Mouse (Mus musculus) lung, postnatal 4 days (tissue): ENCODE results near the gene AW011738.

Experiments
- DNase-seq, 2 experiments: peaks; one replicate each; pipeline ENCODE4 v3.0.0; 2021

AW011738 gene

DNA sequence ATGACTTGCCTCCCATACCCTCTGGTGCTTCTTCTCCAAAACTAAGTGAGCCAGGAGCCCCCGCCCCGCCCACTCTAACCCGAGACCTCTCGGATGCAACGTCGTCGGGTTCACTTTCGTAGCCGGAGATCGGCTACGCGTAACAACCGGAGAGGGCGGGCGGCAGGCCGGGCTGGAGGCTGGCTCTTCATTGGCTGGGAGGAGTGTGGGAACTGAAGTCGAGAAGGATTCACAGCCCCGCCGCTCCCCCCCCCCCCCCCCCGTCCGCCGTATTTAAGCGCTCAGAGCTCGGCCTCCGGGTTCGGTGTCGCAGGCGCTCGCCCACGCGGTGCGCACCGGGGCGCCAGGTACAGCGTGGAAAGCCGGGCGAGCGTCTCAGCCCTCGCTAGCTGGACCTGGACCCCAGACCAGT, at the start of gene AW011738:
Gene AW011738, plus strand, starts transcription at position 304 of the 412 bp plus-strand sequence.
- DNase-seq = peak; percentile 73 to 83

DNA sequence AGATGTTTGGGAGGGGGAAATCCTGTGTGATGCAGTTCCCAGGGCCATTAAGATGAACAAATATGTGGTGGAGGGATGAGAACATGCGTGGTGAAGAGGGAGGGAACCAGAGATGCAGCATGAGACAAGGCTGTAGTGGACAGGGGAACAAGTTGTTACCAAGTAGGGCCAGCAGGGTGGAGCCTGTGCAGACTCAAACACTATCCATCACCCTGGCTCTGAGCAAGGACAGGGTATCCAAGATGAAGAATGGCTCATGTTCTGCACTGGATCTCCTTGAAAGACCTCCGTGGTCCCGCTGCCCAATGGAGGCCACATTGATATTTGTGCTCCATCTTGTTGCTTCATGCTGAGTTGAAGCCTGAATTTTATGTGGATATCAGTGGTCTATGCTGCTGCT, 48.3 kb upstream of the AW011738 start:
- DNase-seq = no peak

DNA sequence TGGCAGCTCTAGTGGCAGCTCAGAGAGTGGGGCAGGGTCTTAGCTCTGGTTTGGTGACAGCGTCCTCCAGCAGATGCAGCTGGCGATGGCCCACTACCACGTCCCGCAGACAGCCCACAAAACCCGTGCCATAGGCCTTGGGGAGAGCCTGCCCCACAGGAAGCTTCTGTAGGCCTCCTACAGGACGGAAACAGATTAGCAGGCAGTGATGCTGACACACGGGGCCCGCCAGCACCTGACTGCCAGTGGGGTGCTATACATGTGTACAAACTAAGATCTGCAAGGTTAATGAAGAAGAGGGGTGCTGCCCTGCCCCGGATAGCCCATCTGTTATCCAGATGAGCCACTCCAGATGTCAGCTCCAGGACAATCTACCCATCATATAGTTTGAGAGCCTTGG, 36.6 kb upstream of the AW011738 start:
- DNase-seq = no peak

DNA sequence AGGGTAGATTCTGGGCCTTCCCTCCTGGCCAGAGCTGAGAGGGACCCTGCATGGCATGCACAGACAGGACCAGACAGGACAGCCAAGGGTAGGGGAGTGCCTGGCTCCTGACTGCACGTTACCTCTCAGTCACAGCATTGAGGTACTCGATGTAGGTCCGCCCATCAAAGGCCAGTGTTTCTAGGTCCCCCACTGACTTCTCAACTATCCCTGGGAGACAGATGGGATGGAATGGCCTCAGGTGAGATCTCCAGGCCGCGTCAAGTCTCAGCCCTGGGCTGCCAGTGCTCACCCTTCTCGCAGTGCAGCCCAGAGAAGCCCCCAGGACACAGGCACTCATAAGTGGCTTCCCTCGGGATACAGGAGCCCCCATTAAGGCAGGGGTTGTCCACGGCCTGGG, 34.5 kb upstream of the AW011738 start:
- DNase-seq = no peak

DNA sequence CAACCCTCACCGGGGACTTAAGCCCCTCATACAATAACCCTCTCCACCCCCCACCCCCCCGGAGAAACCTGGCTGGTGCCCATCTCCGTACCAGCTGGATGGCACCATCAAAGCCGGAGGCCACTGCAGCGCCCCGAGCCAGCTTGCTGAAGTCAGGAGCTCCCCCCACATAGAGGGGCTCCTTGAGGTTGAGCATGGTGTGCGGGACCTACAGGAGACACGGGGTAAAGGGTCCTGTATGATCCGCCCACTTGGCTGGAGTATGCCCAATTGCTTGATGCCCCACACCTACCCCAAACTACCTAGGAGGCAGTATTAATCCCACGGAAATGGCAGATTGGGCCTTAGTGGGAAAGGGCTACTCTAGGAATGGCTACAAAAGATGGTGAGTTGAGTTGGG, 34.0 kb upstream of the AW011738 start:
- no peak for DNase-seq

DNA sequence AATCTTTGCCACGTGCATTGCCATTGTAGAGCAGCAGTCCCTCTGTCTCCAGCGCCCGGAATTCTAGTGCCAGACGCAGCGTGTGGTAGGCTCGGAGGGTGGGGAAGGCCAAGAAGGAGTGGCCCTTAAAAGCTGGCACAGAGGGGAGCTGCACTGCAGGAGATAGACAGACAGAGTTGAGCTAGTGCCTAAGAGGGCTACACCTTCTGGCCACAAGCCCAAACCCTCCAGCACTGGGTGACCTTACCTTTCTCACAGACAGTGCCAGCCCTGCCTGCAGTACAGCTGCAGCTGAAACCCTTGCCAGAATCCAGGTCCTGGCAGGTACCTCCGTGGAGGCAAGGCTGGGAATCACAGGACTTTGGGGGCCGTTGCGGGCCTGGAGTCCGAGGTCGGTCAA, 31.3 kb upstream of the AW011738 start:
- DNase-seq = no peak

DNA sequence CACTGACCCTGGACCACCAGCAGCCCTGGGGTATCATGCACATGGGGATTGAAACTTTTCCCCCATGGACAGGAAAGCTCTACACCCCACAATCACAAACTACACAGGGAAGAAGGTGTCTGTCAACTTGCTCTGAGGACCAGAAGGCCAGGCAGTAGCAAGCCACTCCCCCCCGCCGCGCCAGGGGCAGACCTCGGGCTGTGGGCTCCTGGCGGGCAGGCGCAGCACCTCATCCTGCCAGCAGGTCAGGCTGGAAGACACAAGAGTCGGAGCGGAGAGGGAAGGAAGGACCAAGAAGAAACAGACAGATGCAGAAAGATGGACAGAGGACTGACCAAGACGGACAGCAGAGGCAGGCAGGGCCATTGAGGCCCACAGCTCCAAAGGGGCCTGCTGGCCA, 25.5 kb upstream of the AW011738 start:
- no peak for DNase-seq

DNA sequence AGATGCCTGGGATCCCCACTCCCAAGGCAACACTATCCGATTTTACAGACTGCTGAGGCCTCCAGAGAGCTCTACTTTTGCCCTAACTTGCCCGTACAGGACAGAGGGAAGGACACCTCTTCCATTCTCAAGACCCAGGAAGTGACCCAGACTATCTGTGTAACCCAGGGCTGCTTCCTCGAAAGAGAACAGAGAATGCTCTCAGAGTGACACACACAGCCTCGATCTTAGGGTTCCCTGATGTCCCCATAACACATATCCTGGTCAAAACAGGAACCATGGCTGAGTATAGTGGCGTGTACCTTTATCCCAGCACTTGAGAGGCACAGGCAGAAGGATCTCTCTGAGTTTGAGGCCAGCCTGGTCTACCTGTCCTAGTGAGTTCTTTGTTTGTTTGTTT, 19.4 kb upstream of the AW011738 start:
- no peak for DNase-seq

DNA sequence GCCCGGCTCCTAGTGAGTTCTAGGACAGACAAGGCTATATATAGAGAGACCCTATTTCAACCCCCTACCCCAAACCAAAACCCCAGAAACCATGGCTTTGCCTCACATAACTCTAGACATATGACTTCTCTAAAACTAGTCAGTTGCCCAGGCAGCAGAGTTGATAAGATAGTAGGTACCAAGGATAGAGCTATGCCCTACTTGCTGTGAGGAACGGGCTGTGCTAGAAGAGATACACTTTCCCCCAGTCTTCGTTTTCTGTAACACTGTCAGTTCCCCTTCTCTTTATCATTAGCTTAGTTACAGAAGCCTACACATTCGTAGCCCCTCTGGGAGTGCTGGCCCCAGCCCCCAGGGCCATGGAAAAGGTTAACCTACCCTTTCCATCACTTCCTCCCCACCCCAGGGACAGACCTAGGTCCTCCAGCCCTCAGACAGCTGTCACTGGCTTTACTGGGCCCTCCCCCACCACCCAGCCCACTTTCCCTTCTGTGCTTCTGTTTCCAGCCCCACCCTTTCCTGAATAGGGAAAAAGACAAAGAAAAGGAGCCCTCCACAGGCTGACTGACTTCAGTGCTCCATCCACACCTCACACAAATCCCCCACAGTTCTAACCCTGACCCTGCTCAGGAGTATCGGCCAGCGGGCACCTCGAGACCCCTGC, 18.7 kb upstream of the AW011738 start:
- DNase-seq = peak; percentile 36 to 47

DNA sequence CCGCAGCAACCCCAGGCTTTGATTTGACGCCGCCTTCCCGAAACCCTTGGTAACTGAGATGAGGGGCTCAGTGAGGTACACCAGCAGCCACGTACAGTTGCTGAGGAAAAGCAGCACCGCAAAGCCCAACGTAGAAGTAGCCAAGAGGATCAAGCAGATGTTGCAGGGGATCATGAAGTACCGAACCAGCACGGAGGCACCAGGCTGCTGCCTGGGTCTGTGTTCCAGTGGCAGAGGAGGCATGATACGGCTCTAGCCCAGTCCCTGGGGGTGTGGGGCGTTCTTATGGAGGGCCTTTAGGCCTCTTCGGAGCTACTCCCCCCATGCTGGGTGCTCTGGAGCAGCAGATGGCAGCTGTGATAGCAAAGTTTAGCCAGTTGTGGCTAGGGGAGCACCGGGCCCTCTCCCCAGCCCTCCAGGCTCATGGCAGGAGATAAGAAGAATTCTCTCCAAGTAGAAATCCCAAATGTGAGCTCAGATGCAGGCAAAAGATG, 17.6 kb upstream of the AW011738 start:
- DNase-seq = no peak

DNA sequence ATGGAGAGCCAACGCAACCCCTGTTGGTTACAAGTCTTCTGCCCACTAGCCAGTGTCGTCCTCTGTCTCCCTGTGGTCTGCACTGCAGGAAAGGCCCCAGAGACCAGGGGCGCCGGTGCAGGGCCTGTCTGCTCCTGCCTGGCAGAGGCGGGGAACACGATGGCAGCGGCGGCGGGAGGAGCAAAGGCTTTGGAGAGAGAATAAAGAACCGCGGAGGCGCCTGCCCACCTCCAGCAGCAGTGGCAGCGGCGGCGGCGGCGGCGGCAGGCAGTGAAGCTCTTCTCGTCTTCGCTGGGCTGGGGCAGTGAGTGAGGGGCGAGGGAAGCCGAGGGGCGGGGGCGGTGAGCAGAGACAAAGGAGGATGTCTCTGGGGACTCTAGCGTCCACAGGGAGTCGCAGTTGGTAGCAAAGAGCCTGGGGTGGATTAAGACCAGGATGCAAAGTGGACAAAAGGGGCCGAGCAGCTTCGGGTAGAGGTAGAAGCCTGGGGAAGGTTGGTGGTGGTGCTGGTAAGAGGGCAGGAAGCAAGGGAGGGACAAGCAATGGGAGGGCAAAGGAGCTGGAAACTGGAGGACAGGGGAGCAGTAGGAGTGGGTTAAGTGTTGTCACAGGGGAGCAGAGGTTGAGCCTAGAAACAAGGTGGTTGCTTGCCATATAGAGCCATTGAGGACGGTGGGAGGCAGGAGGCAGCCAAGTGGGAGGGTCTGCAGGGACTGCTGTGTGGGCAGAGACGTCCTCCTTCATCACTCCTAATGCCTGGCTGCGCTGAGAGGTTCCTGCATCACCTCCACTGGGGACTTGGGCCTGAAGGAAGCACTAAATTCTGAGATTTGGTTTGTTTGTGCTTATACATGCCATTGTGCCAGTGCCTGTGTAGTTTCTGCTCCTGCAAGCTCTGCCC, 16.9 kb upstream of the AW011738 start:
- peak; percentile 42 to 52 for DNase-seq

DNA sequence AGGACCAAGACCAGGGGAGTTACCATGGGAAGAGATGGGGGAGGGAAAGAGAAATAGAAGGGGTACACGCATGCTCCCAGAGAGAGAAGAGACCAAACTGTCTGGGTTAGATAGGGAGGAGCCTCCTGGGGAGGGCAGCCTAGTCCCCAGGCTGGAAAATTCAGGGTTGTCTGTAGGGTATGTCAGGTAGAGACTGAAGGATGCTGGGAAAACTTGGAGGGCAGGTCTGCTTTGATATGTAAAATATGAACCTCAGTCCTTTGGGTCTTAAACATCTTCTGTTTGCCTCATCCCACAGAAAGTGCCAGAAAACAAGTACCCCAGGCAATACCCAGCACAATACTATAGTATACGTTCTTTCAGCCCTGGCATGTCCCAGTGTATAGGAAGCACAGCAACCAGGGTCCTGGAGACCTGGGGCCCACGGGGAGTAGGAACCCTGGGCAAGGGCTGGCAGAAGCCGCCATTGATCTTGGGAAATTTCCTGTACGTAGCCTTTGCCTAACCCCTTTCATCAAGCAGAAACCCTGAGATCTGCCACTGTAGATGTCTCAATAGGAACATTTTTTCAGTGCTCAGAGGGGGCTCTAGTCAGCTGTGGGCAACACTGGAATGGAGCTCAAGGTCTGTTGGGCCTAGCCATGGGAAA, 14.8 kb upstream of the AW011738 start:
- no peak for DNase-seq

DNA sequence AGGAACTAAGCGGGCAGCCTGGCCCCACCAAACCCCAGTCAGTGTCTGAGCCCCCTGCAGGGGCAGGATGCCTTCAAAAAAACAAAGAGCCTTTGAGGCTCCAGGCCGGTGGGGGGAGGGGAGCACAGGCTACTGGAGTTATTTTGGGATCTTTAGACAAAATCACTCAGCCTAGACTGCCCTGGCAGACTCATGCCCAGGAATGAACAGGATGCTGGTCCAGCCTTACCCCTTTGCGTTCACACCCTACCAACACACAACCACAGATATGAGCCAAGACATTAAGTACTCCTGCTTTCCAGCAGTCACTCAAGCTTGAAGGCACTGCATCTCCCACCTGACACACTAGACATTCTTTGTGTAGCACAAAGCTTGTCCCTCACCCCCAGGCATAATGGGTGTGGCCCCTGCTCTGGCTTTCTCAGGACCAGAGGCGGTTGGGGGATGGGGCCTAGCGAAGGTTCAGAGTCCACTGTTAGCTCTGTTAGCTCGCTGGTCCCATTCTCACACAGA, 14.2 kb upstream of the AW011738 start:
- DNase-seq = peak; percentile 46 to 73

DNA sequence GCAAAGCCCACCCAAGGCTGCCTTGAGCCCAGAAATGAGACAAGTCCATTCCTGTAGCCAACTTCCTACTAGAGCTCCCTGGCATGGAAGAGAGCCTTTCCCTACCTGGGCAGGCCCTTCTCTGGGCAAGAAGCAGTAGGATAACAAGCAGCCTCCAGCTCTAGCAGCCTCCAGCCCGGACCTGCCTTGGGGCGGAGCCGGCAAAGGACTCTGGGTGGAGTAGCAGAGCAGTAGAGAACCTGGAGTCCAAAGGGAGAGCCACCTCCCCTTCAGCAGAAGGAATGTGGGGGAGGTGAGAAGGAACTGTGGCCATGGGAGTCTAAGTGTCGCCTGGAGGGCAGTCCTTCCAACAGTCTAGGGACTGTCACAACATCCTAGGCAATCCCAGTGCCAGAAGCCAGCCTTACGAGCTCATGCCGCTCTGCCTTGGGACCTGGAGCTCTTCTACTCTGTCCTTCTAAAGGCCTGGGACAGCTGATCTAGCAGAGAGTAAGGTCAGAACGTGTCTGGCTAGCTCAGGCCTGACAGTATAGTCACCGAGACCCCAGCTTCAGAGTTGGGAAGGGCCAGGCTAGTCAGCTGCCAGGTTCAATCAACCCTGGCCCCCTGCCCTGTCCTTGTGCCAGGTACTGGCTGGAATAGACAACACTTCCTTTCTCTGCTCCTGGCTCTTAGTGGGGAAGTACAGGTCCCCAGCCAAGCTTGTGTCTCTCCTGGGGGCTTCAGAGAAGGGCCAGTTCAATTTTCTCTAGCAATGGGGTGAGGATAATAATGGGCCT, 10.5 kb upstream of the AW011738 start:
- peak; percentile 69 to 85 for DNase-seq

DNA sequence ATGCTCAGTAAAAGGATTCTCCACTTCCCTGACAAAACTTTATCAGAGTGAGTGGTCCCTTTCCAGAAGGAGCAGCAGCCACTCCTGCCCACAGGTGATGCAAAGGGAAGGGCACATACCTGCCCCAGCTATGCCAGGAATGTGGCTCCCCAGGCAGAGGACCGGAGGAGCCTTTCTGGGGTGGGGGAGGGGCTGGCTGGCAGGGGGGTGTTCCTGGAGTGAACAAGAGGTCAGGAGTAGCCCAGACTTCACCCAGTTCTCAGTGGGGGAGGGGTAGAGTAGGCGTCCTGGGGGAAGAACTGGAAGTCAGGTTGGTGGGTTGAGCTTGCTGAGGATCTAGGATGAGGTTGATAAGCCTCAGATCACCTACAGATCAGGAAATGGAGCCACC, 9.9 kb upstream of the AW011738 start:
- DNase-seq = peak; percentile 46 to 84

DNA sequence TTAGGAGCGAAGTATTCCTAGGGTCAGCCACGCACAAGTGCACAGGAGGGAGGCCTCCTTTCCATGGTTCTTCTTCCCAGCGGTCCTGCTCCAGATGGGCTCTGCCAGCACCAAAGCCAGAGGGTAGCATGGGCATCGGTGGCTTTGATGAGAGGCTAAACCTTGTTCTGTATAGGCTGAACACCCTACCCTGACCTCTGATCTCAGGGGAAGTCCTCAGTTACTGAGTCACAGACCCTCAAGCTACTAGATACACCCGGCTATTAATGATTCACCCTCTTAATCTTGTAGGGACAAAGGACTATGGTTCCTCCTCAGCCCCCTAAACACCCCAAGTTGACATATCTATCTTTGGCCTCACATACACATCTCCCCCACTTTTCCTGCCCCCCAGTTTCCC, 9.2 kb upstream of the AW011738 start:
- DNase-seq = no peak

DNA sequence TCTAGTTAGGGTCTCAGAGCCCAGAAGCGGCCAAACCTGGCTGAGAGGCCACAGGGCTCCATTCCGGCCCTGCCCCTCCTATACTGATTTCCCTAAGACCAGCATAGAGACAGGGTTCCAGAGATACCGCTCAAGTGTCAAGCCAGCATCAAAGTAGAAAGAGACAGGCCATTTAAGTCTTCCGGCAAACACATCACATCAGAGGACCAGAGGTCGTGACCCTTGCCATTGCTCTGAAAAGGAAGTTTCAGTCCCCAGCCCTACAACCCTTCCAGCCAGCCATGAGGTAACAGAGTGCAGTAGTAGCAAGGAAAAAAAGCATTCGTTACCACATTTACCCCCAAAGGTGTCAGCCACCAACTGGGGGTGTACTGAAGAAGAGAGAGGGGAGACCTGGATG, 8.8 kb upstream of the AW011738 start:
- DNase-seq = no peak

DNA sequence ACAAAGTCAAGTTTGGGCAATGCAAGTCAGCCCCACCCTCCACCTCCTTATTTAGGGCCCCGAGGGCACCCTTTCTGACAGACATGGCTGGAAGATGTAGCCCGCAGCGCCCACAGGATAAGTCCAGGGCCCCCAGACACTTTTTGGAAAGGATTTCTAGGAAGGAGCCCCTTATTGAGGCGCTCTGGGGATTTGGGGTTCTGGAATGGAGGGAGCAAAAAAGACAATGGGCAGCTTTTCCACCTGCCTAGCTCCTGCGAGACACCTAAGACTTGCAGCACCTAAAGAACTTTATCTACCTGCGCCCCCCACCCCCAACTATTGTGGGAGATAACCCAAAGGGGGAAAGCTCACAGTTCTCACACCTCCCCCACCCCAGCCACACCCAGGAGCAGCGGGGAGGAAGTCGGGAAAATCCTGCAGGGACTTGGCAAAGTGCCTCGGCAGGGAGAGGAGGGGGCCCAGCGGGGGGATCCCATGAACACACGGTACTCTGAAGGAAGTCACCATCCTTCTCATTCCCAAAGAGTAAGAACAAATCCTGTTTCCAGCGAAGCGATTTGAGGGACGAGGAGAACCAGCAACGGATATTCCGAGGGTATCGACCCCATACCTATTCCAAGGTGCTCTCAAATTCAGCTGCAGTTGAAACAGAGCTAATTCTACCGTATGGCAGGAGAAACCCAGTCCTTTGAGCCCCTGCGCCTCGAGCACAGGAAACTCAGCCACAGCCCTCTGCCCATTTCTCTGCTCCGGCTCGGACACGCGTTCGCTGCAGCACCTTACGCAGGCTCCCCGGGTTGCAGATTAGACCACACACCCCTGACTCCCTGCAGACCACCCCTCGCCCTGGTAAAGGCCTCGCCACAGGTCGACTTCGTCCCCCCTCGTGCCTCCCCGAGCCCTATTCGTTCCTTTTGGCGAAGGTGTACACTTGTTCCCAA, 6.9 kb upstream of the AW011738 start:
- peak; percentile 82 to 86 for DNase-seq

DNA sequence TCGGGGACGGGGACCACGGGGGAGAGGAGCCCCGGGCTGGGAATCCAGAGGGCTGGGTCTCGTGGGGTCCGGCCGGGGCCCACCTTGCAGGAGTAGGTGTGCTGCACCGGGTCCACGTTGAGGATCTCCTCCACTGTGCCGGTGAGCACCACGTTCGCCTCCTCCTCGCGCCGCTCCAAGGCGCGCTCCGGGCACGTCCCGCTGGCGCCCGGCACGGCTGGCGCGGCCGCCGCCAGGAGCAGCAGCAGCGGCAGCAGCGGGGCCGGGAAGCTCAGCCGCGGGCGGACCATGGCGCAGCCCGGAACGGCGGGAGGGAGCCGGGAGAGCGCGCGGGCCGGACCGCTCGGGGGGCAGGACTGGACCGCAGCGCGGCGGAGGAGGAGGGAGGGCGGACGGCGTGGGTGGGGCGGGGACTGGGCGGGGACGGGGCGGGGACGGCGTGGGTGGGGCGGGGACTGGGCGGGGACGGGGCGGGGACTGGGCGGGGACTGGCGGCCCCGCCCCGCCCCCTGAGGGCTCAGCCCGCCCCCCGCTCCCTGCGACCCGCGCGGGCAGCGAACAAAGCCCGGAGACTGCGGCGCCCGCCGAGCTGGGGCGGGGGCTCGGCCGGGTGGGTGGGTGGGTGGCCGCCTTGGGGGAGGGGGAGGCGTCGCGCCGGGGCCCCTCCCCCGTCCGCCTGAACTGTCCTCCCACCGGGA, 5.8 kb upstream of the AW011738 start, which contains the start of gene Agrn:
Gene Agrn, minus strand, starts transcription at position 358 of the 698 bp plus-strand sequence.
- DNase-seq = peak; percentile 81 to 87

DNA sequence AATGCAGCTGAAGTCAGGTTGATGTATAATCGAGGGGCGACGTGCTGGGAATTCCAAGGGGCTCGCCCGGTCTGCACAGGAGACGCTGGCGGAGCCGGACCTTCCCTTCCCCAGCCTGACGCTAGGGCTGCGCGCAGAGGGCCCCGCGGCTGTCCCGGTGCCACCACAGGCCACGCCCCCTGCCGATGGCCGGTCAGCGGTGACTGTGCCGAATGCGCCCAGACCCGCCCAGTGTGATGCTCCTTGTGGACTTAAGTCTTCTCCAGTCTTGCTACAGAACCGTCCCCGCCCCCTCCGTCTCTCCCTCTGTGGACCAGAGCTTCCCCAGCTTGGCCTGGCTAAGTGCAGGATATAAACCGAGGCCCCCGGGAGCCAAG, 5.3 kb upstream of the AW011738 start:
- peak; percentile 94 to 97 for DNase-seq
